Mouse (Mus musculus) CH12.LX (cell line): ENCODE data around the gene Syt9. TPM values are rescaled to one million over a fixed set of nuclear protein-coding genes. Genes with fewer than 3 reads are reported as not detected.

ENCODE experiments used
- DNase-seq: peaks from one replicate; pipeline ENCODE4 v3.0.0-alpha.2; 2013; ENCODE audit errors: extremely low read depth
- H3K27ac ChIP-seq: 2 replicates; pipeline ENCODE4 v1.5.1; 2012; ENCODE audit warnings: low read depth, mild to moderate bottlenecking, control low read depth, moderate library complexity; ENCODE audit not compliant: insufficient read depth
- H3K27me3 ChIP-seq: replicated peaks from 2 replicates; pipeline ENCODE3; 2012; ENCODE audit warnings: inconsistent platforms
- H3K36me3 ChIP-seq, 2 experiments: replicated peaks in 1 of 2; 2 replicates each; pipeline versions ENCODE3 to v1.6.1; 2012; ENCODE audit warnings: inconsistent platforms in 1 of 2, low read length in 1 of 2, mild to moderate bottlenecking in 1 of 2, mixed read lengths in 1 of 2, moderate library complexity in 1 of 2; ENCODE audit not compliant: control insufficient read depth in 1 of 2, insufficient read depth in 1 of 2
- H3K4me1 ChIP-seq, 2 experiments: 2 replicates each; pipeline ENCODE4 v1.6.1; 2012; ENCODE audit warnings: inconsistent platforms in 1 of 2, moderate library complexity in 1 of 2; ENCODE audit not compliant: insufficient read depth in 2 of 2, control insufficient read depth in 1 of 2
- H3K4me2 ChIP-seq: 2 replicates; pipeline ENCODE4 v1.6.1; 2012; ENCODE audit warnings: low read depth, mild to moderate bottlenecking, control low read depth; ENCODE audit not compliant: poor library complexity, insufficient read depth, severe bottlenecking
- H3K4me3 ChIP-seq, 3 experiments: fragments of 150-350 bp in 1 of 3; sonication (generic) in 1 of 3; replicated peaks in 1 of 3; 2 replicates each; pipeline versions ENCODE3 to v1.5.1; 2011 to 2012; ENCODE audit warnings: low read depth in 2 of 3, low read length in 2 of 3, mild to moderate bottlenecking in 2 of 3, moderate library complexity in 2 of 3, control low read depth in 1 of 3, improper control_type of control experiment in 1 of 3, inconsistent platforms in 1 of 3, mixed read lengths in 1 of 3; ENCODE audit not compliant: poor library complexity in 1 of 3
- H3K79me2 ChIP-seq: replicated peaks from 2 replicates; pipeline ENCODE4 v1.6.1; 2012; ENCODE audit warnings: mild to moderate bottlenecking, moderate library complexity; ENCODE audit not compliant: control insufficient read depth, poor library complexity, insufficient read depth, severe bottlenecking; ENCODE audit errors: extremely low read depth
- H3K9ac ChIP-seq: 2 replicates; pipeline ENCODE4 v1.6.1; 2012; ENCODE audit warnings: low read depth, mild to moderate bottlenecking, control low read depth, moderate library complexity; ENCODE audit not compliant: insufficient read depth
- H3K9me3 ChIP-seq: replicated peaks from 2 replicates; pipeline ENCODE3; 2012; ENCODE audit warnings: low read length, inconsistent platforms, mixed read lengths
- BHLHE40 ChIP-seq: IDR thresholded peaks from 2 replicates; pipeline ENCODE4 v1.6.1; 2011; ENCODE audit warnings: mild to moderate bottlenecking, low read depth, low read length, improper control_type of control experiment
- CHD1 ChIP-seq: IDR thresholded peaks from 2 replicates; pipeline ENCODE4 v1.6.1; 2012; ENCODE audit warnings: low read depth, low read length, improper control_type of control experiment, inconsistent platforms
- CTCF ChIP-seq, 2 experiments: IDR thresholded peaks in 1 of 2; conservative IDR thresholded peaks in 1 of 2; 2 replicates each; pipeline ENCODE4 v1.5.1; 2011 to 2012; ENCODE audit warnings: low read depth in 2 of 2, low read length in 2 of 2, improper control_type of control experiment in 1 of 2, inconsistent platforms in 1 of 2, mild to moderate bottlenecking in 1 of 2, moderate library complexity in 1 of 2
- E2F4 ChIP-seq: IDR thresholded peaks from 2 replicates; pipeline ENCODE4 v1.6.1; 2011; ENCODE audit warnings: low read depth, low read length, improper control_type of control experiment; ENCODE audit not compliant: insufficient replicate concordance
- ELF1 ChIP-seq: IDR thresholded peaks from 2 replicates; pipeline ENCODE4 v1.6.1; 2014; ENCODE audit warnings: low read depth, mild to moderate bottlenecking, inconsistent platforms, low read length, improper control_type of control experiment
- ETS1 ChIP-seq: conservative IDR thresholded peaks from 2 replicates; pipeline ENCODE4 v1.6.1; 2012; ENCODE audit warnings: low read depth, mild to moderate bottlenecking, inconsistent platforms, low read length, improper control_type of control experiment, moderate library complexity
- IRF4 ChIP-seq: IDR thresholded peaks from 2 replicates; pipeline ENCODE4 v1.6.1; 2014; ENCODE audit warnings: low read depth, mild to moderate bottlenecking, inconsistent platforms, low read length, improper control_type of control experiment
- JUND ChIP-seq: conservative IDR thresholded peaks from 2 replicates; pipeline ENCODE4 v1.6.1; 2011; ENCODE audit warnings: low read depth, low read length, improper control_type of control experiment
- MAFK ChIP-seq: IDR thresholded peaks from 2 replicates; pipeline ENCODE4 v1.6.1; 2011; ENCODE audit warnings: low read length, improper control_type of control experiment; ENCODE audit not compliant: insufficient replicate concordance
- MAX ChIP-seq: IDR thresholded peaks from 2 replicates; pipeline ENCODE4 v1.6.1; 2011; ENCODE audit warnings: low read length, improper control_type of control experiment
- MAZ ChIP-seq: IDR thresholded peaks from 2 replicates; pipeline ENCODE4 v1.6.1; 2012; ENCODE audit warnings: low read depth, mild to moderate bottlenecking, inconsistent platforms, low read length, improper control_type of control experiment, moderate library complexity
- MEF2A ChIP-seq: IDR thresholded peaks from 2 replicates; pipeline ENCODE4 v1.6.1; 2014; ENCODE audit warnings: low read depth, mild to moderate bottlenecking, inconsistent platforms, low read length, improper control_type of control experiment, borderline replicate concordance
- MYC ChIP-seq: IDR thresholded peaks from 2 replicates; pipeline ENCODE4 v1.6.1; 2011; ENCODE audit warnings: low read depth, mild to moderate bottlenecking, improper control_type of control experiment, low read length
- PAX5 ChIP-seq: IDR thresholded peaks from 2 replicates; pipeline ENCODE4 v1.6.1; 2012; ENCODE audit warnings: low read length, inconsistent platforms, mixed read lengths
- POLR2A ChIP-seq: IDR thresholded peaks from 2 replicates; pipeline ENCODE4 v1.6.1; 2011; ENCODE audit warnings: low read depth, mild to moderate bottlenecking, improper control_type of control experiment, low read length
- RCOR1 ChIP-seq: conservative IDR thresholded peaks from 2 replicates; pipeline ENCODE4 v1.6.1; 2012; ENCODE audit warnings: low read depth, mild to moderate bottlenecking, inconsistent platforms, low read length, improper control_type of control experiment
- TBP ChIP-seq: conservative IDR thresholded peaks from 2 replicates; pipeline ENCODE4 v1.6.1; 2011; ENCODE audit warnings: low read depth, low read length, improper control_type of control experiment
- USF1 ChIP-seq: IDR thresholded peaks from 2 replicates; pipeline ENCODE4 v1.6.1; 2014; ENCODE audit warnings: low read depth, mild to moderate bottlenecking, inconsistent platforms, low read length, improper control_type of control experiment
- USF2 ChIP-seq: conservative IDR thresholded peaks from 2 replicates; pipeline ENCODE4 v1.6.1; 2011; ENCODE audit warnings: low read depth, low read length, improper control_type of control experiment
- ZC3H11A ChIP-seq: IDR thresholded peaks from 2 replicates; pipeline ENCODE4 v1.6.1; 2012; ENCODE audit warnings: low read depth, mild to moderate bottlenecking, inconsistent platforms, low read length, improper control_type of control experiment
- dilution Hi-C: fragments of 300-500 bp; cut with MboI; formaldehyde crosslinking; loops from 2 replicates; pipeline ENCODE4 v1.14.3; 2020; ENCODE audit warnings: low sequenced_read_pairs; ENCODE audit not compliant: extremely low pct_unique_long_range_greater_than_20kb, extremely low pct_ligation_motif_present
- in situ Hi-C: fragments of 300-500 bp; cut with MboI; formaldehyde crosslinking; loops from 3 replicates; pipeline ENCODE4 v1.14.3; 2019; ENCODE audit warnings: low sequenced_read_pairs, low pct_ligation_motif_present, low pct_unique_long_range_greater_than_20kb, mixed read lengths
- polyA plus RNA-seq: library from polyadenylated mRNA; unstranded; fragments of >175 nt; gene quantifications from 2 replicates; pipeline ENCODE4 v1.2.1, GENCODE M21; 2012; ENCODE audit warnings: low read depth; ENCODE audit not compliant: insufficient read length
- total RNA-seq, 2 experiments: library from RNA; depleted of rRNA; stranded (reverse); fragments of 300-350 nt in 1 of 2; fragments of >200 nt in 1 of 2; gene quantifications; 2 replicates each; pipeline ENCODE4 v1.2.3; 2012 to 2014

Gene Syt9
- total and polyA plus RNA-seq, 3 experiments = not detected

- Histone ChIP-seq H3K36me3 (no peaks in the 10 kb centered on the region), H3K4me1 (no peaks in the 10 kb centered on the region), H3K4me3 (no peak within 1 kb of the TSS), H3K27me3 (no peaks in the 10 kb centered on the region), H3K9ac (no peak within 1 kb of the TSS), H3K79me2 (no peaks in the 10 kb centered on the region), H3K4me2 (no peak within 1 kb of the TSS), H3K9me3 (peaks cover 3% of the 10 kb centered on the region), H3K27ac (no peak within 1 kb of the TSS)
- no peak for TF ChIP-seq IRF4
- dilution Hi-C loops (no loop called here), in situ Hi-C loops (no loop called here)
- DNase-seq = no peak
These were observed 196.7 kb downstream of the Syt9 start, which contains the start of gene Olfml1 for GRCm38 (mm10) chr7:107567261-107567671. TSS of gene Olfml1 (plus strand) at chr7:107567446.

GRCm38 (mm10) chr7:107567674-107568073 is 197.1 kb downstream of the Syt9 start:
- H3K9ac ChIP-seq = no peak overlapping the region
- H3K27me3 ChIP-seq = no peaks in the 10 kb centered on the region
- H3K79me2 ChIP-seq = no peaks in the 10 kb centered on the region
- H3K4me3 ChIP-seq = no peak overlapping the region
- no peak overlapping the region for H3K27ac ChIP-seq
- H3K4me1 ChIP-seq = no peaks in the 10 kb centered on the region
- in situ Hi-C loops = no loop called here
- H3K9me3 ChIP-seq = peaks cover 3% of the 10 kb centered on the region
- H3K36me3 ChIP-seq = no peaks in the 10 kb centered on the region
- TF ChIP-seq ETS1 = no peak
- no peak for DNase-seq
- H3K4me2 ChIP-seq = no peak overlapping the region
- dilution Hi-C loops = no loop called here

- no peak overlapping the region for H3K4me2 ChIP-seq
- no peaks in the 10 kb centered on the region; a peak in 1 of 4 replicates for H3K4me1 ChIP-seq
These were observed 198.4 kb downstream of the Syt9 start for GRCm38 (mm10) chr7:107568971-107569370.

More at GRCm38 (mm10) chr7:107568971-107569370, 198.4 kb downstream of the Syt9 start:
- dilution Hi-C loops (no loop called here), in situ Hi-C loops (no loop called here)
- Histone ChIP-seq H3K36me3 (no peaks in the 10 kb centered on the region), H3K9me3 (peaks cover 3% of the 10 kb centered on the region), H3K79me2 (no peaks in the 10 kb centered on the region), H3K9ac (no peak overlapping the region), H3K27me3 (no peaks in the 10 kb centered on the region), H3K4me3 (no peak overlapping the region), H3K27ac (no peak overlapping the region)
- no peak for DNase-seq
- TF ChIP-seq E2F4 = no peak
- TF ChIP-seq MYC = no peak
- no peak for TF ChIP-seq MAX
- TF ChIP-seq MEF2A = no peak
- TF ChIP-seq POLR2A = no peak
- TF ChIP-seq USF2 = no peak
- no peak for TF ChIP-seq CTCF (conservative IDR thresholded peaks at IDR 0.05 in 1 of 2, IDR thresholded peaks at IDR 0.05 in 1 of 2; ENCODE audit: low read depth in 2 of 2, low read length in 2 of 2)
- TF ChIP-seq TBP = no peak
- TF ChIP-seq MAZ = no peak
- TF ChIP-seq PAX5 = no peak
- no peak for TF ChIP-seq JUND
- no peak for TF ChIP-seq MAFK
- no peak for TF ChIP-seq CHD1
- TF ChIP-seq USF1 = no peak
- TF ChIP-seq RCOR1 = no peak
- TF ChIP-seq ZC3H11A = no peak
- no peak for TF ChIP-seq ELF1
- no peak for TF ChIP-seq ETS1
- no peak for TF ChIP-seq BHLHE40
